Mouse (Mus musculus): ENCODE data around the gene Gmpr. TPM values are rescaled to one million over a fixed set of nuclear protein-coding genes. Genes with fewer than 3 reads are reported as not detected.

Gmpr gene
- polyA plus RNA-seq, 1 experiment from 2014 or later = 50.5 TPM

DNA sequence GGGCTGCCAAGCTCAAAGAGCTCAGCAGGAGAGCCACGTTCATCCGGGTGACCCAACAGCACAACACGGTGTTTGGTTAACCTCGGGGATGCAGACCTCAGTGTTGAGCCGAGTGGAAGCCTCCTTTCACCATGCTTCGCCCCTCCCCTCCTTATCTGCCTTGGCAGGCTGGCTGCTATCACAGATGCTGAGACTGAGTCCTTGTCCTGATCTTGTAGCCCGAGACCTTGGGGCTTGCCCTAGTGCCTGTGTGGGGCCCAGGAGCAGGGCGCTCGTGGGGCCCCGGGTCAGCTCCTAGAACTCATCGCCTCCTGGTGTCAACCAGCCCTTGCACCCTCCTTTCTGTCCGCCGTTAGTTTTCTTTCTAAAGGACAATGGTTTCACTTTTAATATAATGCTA is 38.7 kb downstream of the Gmpr start:
- 73% methylated on average over 13 of the region's 13 CpGs for WGBS
- Histone ChIP-seq H3K27ac (ENCODE audit: low read length) (no peak overlapping the region), H3K9me3 (replicated peaks; ENCODE audit: control insufficient read depth, low read length) (no peaks in the 10 kb centered on the region), H3K36me3 (ENCODE audit: control insufficient read depth, insufficient read depth, low read length) (no peaks in the 10 kb centered on the region), H3K9ac (ENCODE audit: low read length) (no peak overlapping the region), H3K27me3 (ENCODE audit: control insufficient read depth, insufficient read depth, low read length) (no peaks in the 10 kb centered on the region), H3K4me2 (ENCODE audit: low read depth, low read length) (no peak overlapping the region), H3K4me3 (replicated peaks; ENCODE audit: low read length) (no peak overlapping the region), H3K4me1 (ENCODE audit: control insufficient read depth, insufficient read depth, low read length) (no peaks in the 10 kb centered on the region; the same call in 1 of the 2 replicates)
- ATAC-seq (ENCODE audit: insufficient read depth, low FRiP score) = no peak

DNA sequence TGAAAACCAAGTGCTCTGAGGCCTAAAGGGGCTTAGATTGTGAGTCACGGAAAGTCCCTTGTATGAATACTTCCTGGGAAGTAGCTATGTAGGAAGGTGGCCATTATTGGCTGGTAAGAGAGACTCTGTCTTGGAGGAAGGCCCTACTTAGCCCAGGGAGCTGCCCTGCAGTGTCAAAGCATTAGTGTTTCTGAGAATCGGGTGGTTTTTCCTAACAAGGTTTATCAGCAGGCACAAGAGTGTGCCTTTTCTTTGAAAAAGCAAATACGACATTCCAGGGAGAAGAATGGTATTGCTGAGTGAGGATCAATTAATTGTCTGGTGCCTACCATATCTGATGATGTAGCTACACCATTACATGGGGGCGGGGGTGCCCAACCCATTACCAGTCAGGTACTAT is 39.7 kb downstream of the Gmpr start:
- WGBS = 67% methylated on average over 4 of the region's 4 CpGs
- no peak overlapping the region for H3K4me3 ChIP-seq (replicated peaks; ENCODE audit: low read length)

DNA sequence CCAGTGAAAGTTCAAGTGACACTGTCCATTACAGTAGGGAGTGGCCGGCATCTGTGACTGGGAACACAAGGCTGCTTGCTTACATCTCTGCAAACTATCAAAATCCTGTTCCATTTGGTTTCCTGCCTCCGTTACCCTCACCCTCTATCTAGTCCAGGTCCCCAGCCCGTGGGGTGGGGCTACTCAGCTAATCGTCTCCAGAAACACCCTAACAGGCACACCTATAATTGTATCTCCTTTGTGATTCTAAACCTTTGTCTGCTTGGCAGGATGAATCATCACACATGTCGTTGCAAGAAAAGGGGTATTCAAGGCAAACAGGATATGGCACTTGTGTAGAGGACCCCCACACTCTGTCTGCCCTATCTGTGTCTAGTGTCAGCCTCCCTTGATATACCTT is 40.3 kb downstream of the Gmpr start:
- Histone ChIP-seq H3K4me3 (replicated peaks; ENCODE audit: low read length) (no peak overlapping the region), H3K9me3 (replicated peaks; ENCODE audit: control insufficient read depth, low read length) (no peaks in the 10 kb centered on the region), H3K27ac (ENCODE audit: low read length) (no peak overlapping the region), H3K27me3 (ENCODE audit: control insufficient read depth, insufficient read depth, low read length) (no peaks in the 10 kb centered on the region), H3K4me1 (ENCODE audit: control insufficient read depth, insufficient read depth, low read length) (no peaks in the 10 kb centered on the region; the same call in 1 of the 2 replicates), H3K4me2 (ENCODE audit: low read depth, low read length) (no peak overlapping the region), H3K9ac (ENCODE audit: low read length) (no peak overlapping the region), H3K36me3 (ENCODE audit: control insufficient read depth, insufficient read depth, low read length) (no peaks in the 10 kb centered on the region)
- no peak for ATAC-seq (ENCODE audit: insufficient read depth, low FRiP score)
- 68% methylated on average over 5 of the region's 5 CpGs for WGBS

More for the DNA sequence above, 39.7 kb downstream of the Gmpr start:
- ATAC-seq (ENCODE audit: insufficient read depth, low FRiP score) = no peak
- H3K4me2 ChIP-seq (ENCODE audit: low read depth, low read length) = no peak overlapping the region
- no peaks in the 10 kb centered on the region for H3K27me3 ChIP-seq (ENCODE audit: control insufficient read depth, insufficient read depth, low read length)
- H3K9ac ChIP-seq (ENCODE audit: low read length) = no peak overlapping the region
- no peak overlapping the region for H3K27ac ChIP-seq (ENCODE audit: low read length)
- H3K4me1 ChIP-seq (ENCODE audit: control insufficient read depth, insufficient read depth, low read length) = no peaks in the 10 kb centered on the region; the same call in 1 of the 2 replicates
- no peaks in the 10 kb centered on the region for H3K36me3 ChIP-seq (ENCODE audit: control insufficient read depth, insufficient read depth, low read length)
- no peaks in the 10 kb centered on the region for H3K9me3 ChIP-seq (replicated peaks; ENCODE audit: control insufficient read depth, low read length)

DNA sequence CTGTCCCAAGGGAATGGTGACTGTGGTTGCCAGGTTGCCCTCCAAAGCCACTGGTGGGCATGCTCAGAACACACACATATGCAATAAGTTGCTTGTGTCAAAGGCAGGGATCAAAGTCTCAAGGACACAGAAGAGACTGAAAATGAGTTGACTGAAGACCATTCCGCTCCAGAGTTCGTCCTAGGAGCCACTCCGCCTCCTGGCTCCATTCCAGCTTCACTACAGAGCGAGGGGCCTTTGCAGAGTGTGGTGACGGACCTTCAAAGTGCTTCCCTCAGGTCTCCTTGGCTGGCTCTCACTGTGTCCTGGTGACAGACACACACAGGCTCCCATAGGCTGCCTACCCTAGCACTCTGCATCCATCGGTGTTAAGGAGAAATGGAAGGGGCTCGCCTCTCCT is 46.4 kb downstream of the Gmpr start:
- H3K4me3 ChIP-seq (replicated peaks; ENCODE audit: low read length) = no peak overlapping the region
- H3K4me2 ChIP-seq (ENCODE audit: low read depth, low read length) = no peak overlapping the region
- H3K27ac ChIP-seq (ENCODE audit: low read length) = no peak overlapping the region
- no peak for ATAC-seq (ENCODE audit: insufficient read depth, low FRiP score)
- WGBS = 43% methylated on average over 7 of the region's 7 CpGs
- no peaks in the 10 kb centered on the region for H3K9me3 ChIP-seq (replicated peaks; ENCODE audit: control insufficient read depth, low read length)
- 0 out of 2 replicates have a peak, but pooled peaks cover 7% of the 10 kb centered on the region for H3K4me1 ChIP-seq (ENCODE audit: control insufficient read depth, insufficient read depth, low read length)
- H3K36me3 ChIP-seq (ENCODE audit: control insufficient read depth, insufficient read depth, low read length) = 0 out of 2 replicates have a peak, but pooled peaks cover 3% of the 10 kb centered on the region
- H3K27me3 ChIP-seq (ENCODE audit: control insufficient read depth, insufficient read depth, low read length) = no peaks in the 10 kb centered on the region
- no peak overlapping the region for H3K9ac ChIP-seq (ENCODE audit: low read length)

DNA sequence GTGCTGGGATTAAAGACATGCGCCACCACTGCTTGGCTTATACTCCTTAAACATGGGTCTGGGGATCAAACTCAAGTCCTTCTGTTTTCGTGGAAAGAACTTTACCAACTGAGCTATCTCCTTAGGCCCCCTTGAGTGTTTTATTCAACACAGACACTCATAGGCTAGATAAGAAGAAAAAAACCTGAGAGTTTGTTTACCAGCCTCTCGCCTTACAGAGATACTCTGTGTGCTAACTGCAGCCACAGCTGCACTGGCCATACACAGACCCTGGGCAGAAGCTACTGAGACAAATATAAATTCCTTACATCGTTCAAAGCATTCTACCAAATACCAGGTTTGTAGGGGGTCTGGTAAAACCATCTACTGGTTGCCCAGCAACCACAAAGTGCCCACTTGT is 51.1 kb downstream of the Gmpr start:
- 63% methylated on average over 4 of the region's 4 CpGs for WGBS
- Histone ChIP-seq H3K27me3 (ENCODE audit: control insufficient read depth, insufficient read depth, low read length) (no peaks in the 10 kb centered on the region), H3K27ac (ENCODE audit: low read length) (no peak overlapping the region), H3K4me1 (ENCODE audit: control insufficient read depth, insufficient read depth, low read length) (0 out of 2 replicates have a peak, but pooled peaks cover 6% of the 10 kb centered on the region), H3K9me3 (replicated peaks; ENCODE audit: control insufficient read depth, low read length) (no peaks in the 10 kb centered on the region), H3K4me2 (ENCODE audit: low read depth, low read length) (no peak overlapping the region), H3K4me3 (replicated peaks; ENCODE audit: low read length) (no peak overlapping the region), H3K36me3 (ENCODE audit: control insufficient read depth, insufficient read depth, low read length) (0 out of 2 replicates have a peak, but pooled peaks cover 3% of the 10 kb centered on the region), H3K9ac (ENCODE audit: low read length) (no peak overlapping the region)
- ATAC-seq (ENCODE audit: insufficient read depth, low FRiP score) = no peak

GRCm38 (mm10) chr13:45559258-45559657 is 52.0 kb downstream of the Gmpr start:
- ATAC-seq (ENCODE audit: insufficient read depth, low FRiP score) = no peak
- no peaks in the 10 kb centered on the region for H3K27me3 ChIP-seq (ENCODE audit: control insufficient read depth, insufficient read depth, low read length)
- no peaks in the 10 kb centered on the region for H3K4me1 ChIP-seq (ENCODE audit: control insufficient read depth, insufficient read depth, low read length)
- H3K36me3 ChIP-seq (ENCODE audit: control insufficient read depth, insufficient read depth, low read length) = 0 out of 2 replicates have a peak, but pooled peaks cover 3% of the 10 kb centered on the region
- H3K9ac ChIP-seq (ENCODE audit: low read length) = no peak overlapping the region
- WGBS = 91% methylated on average over 3 of the region's 3 CpGs
- no peak overlapping the region for H3K4me2 ChIP-seq (ENCODE audit: low read depth, low read length)
- H3K9me3 ChIP-seq (replicated peaks; ENCODE audit: control insufficient read depth, low read length) = no peaks in the 10 kb centered on the region
- no peak overlapping the region for H3K27ac ChIP-seq (ENCODE audit: low read length)
- H3K4me3 ChIP-seq (replicated peaks; ENCODE audit: low read length) = no peak overlapping the region

- H3K9me3 ChIP-seq (replicated peaks; ENCODE audit: control insufficient read depth, low read length) = no peaks in the 10 kb centered on the region
- no peak overlapping the region for H3K4me3 ChIP-seq (replicated peaks; ENCODE audit: low read length)
- 71% methylated on average over 7 of the region's 7 CpGs for WGBS
- H3K36me3 ChIP-seq (ENCODE audit: control insufficient read depth, insufficient read depth, low read length) = 0 out of 2 replicates have a peak, but pooled peaks cover 3% of the 10 kb centered on the region
- no peaks in the 10 kb centered on the region for H3K27me3 ChIP-seq (ENCODE audit: control insufficient read depth, insufficient read depth, low read length)
- H3K4me2 ChIP-seq (ENCODE audit: low read depth, low read length) = no peak overlapping the region
- H3K9ac ChIP-seq (ENCODE audit: low read length) = no peak overlapping the region
- no peak for ATAC-seq (ENCODE audit: insufficient read depth, low FRiP score)
- H3K27ac ChIP-seq (ENCODE audit: low read length) = no peak overlapping the region
- H3K4me1 ChIP-seq (ENCODE audit: control insufficient read depth, insufficient read depth, low read length) = no peaks in the 10 kb centered on the region
Measured at GRCm38 (mm10) chr13:45560543-45560942, 53.3 kb downstream of the Gmpr start.

DNA sequence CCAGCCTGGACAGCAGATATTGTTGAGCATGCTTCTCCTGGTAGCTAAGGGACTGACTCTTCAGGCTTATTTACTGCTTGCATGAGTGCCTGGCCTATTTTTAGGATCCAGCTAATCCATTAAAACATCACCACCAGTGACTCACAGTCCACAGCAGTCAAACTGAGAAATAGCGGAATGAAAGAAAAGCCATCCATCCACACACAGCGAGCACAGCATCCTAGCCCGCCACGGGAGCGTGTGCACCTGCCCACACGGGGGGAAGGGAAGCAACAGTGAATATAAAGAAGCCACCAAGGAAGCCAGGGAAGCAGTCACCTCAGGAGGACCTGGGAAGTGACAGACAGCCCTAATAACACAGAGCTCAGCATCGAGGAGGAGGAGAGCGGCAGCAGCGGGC is 54.8 kb downstream of the Gmpr start:
- Histone ChIP-seq H3K4me1 (ENCODE audit: control insufficient read depth, insufficient read depth, low read length) (no peaks in the 10 kb centered on the region), H3K27me3 (ENCODE audit: control insufficient read depth, insufficient read depth, low read length) (no peaks in the 10 kb centered on the region), H3K4me3 (replicated peaks; ENCODE audit: low read length) (no peak overlapping the region), H3K36me3 (ENCODE audit: control insufficient read depth, insufficient read depth, low read length) (0 out of 2 replicates have a peak, but pooled peaks cover 6% of the 10 kb centered on the region), H3K27ac (ENCODE audit: low read length) (no peak overlapping the region), H3K4me2 (ENCODE audit: low read depth, low read length) (no peak overlapping the region), H3K9ac (ENCODE audit: low read length) (no peak overlapping the region), H3K9me3 (replicated peaks; ENCODE audit: control insufficient read depth, low read length) (no peaks in the 10 kb centered on the region)
- no peak for ATAC-seq (ENCODE audit: insufficient read depth, low FRiP score)
- WGBS = 78% methylated on average over 9 of the region's 9 CpGs

GRCm38 (mm10) chr13:45564946-45565345 is 57.7 kb downstream of the Gmpr start:
- no peak overlapping the region for H3K4me3 ChIP-seq (replicated peaks; ENCODE audit: low read length)
- no peaks in the 10 kb centered on the region for H3K9me3 ChIP-seq (replicated peaks; ENCODE audit: control insufficient read depth, low read length)
- no peak overlapping the region for H3K27ac ChIP-seq (ENCODE audit: low read length)
- no peak for ATAC-seq (ENCODE audit: insufficient read depth, low FRiP score)
- no peaks in the 10 kb centered on the region for H3K27me3 ChIP-seq (ENCODE audit: control insufficient read depth, insufficient read depth, low read length)
- H3K9ac ChIP-seq (ENCODE audit: low read length) = no peak overlapping the region
- 50% methylated on average over 4 of the region's 4 CpGs for WGBS
- no peaks in the 10 kb centered on the region for H3K4me1 ChIP-seq (ENCODE audit: control insufficient read depth, insufficient read depth, low read length)
- H3K4me2 ChIP-seq (ENCODE audit: low read depth, low read length) = no peak overlapping the region
- H3K36me3 ChIP-seq (ENCODE audit: control insufficient read depth, insufficient read depth, low read length) = 0 out of 2 replicates have a peak, but pooled peaks cover 6% of the 10 kb centered on the region

Data from stomach, embryonic 16.5 days (tissue).